ENCODE assay signal across 21 mouse cellular contexts in the genomic region with DNA sequence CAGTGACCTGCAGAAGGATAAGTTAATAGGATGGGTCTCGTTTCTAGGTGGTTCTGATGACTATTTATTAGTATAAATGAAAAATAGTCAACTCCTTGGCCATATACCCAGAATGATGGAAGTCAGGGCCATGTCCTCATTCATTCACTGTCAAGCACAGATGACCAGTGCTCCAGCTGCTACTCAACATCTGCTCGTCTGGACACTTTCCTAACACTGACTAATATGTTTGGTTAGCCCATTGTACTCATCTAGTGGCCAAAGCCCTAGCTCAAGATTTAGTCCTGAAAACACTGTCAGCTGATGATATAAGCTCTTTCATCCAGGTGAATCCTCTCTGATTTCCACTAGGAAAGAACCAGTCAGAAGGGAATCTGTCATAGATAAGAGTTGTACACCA. TPM values are rescaled to one million over a fixed set of nuclear protein-coding genes. Genes with fewer than 3 reads are reported as not detected.
"Had no signal": no experiment of that assay in that cellular context is flagged by ENCODE, and none has a peak within 500 bp of the region (broad histone marks: within the 10 kb centered on the region; RNA-seq: fewer than 3 reads in every experiment).

No protein-coding gene starts in this region.

- DNase-seq: lung, adult 2 months; lung, postnatal 14 days; lung, postnatal 36 days; right cerebral cortex, postnatal 14 days; thymus, adult 2 months; thymus, postnatal 25 days; thymus, postnatal 4 days had no signal

- H3K36me3 ChIP-seq: lung, embryonic 15.5 days; midbrain, embryonic 13.5 days; midbrain, embryonic 15.5 days; neural tube, embryonic 12.5 days; stomach, embryonic 15.5 days had no signal

- H3K4me1 ChIP-seq: lung, embryonic 15.5 days; megakaryocyte, embryonic 14.5 days; neural tube, embryonic 12.5 days; stomach, embryonic 15.5 days had no signal

- H3K9me3 ChIP-seq: lung, embryonic 15.5 days; midbrain, embryonic 15.5 days; stomach, embryonic 15.5 days had no signal

- H3K4me3 ChIP-seq: lung, embryonic 15.5 days; megakaryocyte, embryonic 14.5 days; midbrain, embryonic 13.5 days; midbrain, embryonic 15.5 days; neural tube, embryonic 12.5 days; stomach, embryonic 15.5 days had no signal

- H3K27me3 ChIP-seq: lung, embryonic 15.5 days; megakaryocyte, embryonic 14.5 days; midbrain, embryonic 13.5 days; midbrain, embryonic 15.5 days; neural tube, embryonic 12.5 days; stomach, embryonic 15.5 days had no signal

- ATAC-seq: lung, postnatal 0 days; midbrain, embryonic 13.5 days; midbrain, embryonic 15.5 days had no signal

- H3K9ac ChIP-seq: lung, embryonic 15.5 days; midbrain, embryonic 13.5 days; midbrain, embryonic 15.5 days; neural tube, embryonic 12.5 days; stomach, embryonic 15.5 days had no signal

- H3K27ac ChIP-seq: lung, embryonic 15.5 days; macrophage; midbrain, embryonic 13.5 days; midbrain, embryonic 15.5 days; neural tube, embryonic 12.5 days; stomach, embryonic 15.5 days; stomach, postnatal 0 days had no signal

- H3K4me2 ChIP-seq: lung, embryonic 15.5 days; midbrain, embryonic 11.5 days; midbrain, embryonic 13.5 days; midbrain, embryonic 15.5 days; neural tube, embryonic 12.5 days; stomach, embryonic 15.5 days had no signal

RNA-seq across cellular contexts. Expression of a gene that starts 24.1 kb away (rescaled TPM):
- total RNA-seq: megakaryocyte progenitor cell, adult 5-6 weeks; monocyte, adult 5-6 weeks; neutrophil, adult 5-6 weeks had no signal
- polyA plus RNA-seq: lung, adult 2 months; lung, embryonic 15.5 days; macrophage; midbrain, embryonic 11.5 days; neural tube, embryonic 12.5 days; stomach, embryonic 15.5 days; urinary bladder, adult 2 months had no signal
